Mouse (Mus musculus): ENCODE measurements around the gene Calhm5. TPM values are rescaled to one million over a fixed set of nuclear protein-coding genes. Genes with fewer than 3 reads are reported as not detected.
A peak's percentile ranks its signal among the peaks of the same experiment; 100 is the strongest.

Gene Calhm5
- polyA plus RNA-seq, 1 experiment from 2014 or later = 0.30 TPM

DNA sequence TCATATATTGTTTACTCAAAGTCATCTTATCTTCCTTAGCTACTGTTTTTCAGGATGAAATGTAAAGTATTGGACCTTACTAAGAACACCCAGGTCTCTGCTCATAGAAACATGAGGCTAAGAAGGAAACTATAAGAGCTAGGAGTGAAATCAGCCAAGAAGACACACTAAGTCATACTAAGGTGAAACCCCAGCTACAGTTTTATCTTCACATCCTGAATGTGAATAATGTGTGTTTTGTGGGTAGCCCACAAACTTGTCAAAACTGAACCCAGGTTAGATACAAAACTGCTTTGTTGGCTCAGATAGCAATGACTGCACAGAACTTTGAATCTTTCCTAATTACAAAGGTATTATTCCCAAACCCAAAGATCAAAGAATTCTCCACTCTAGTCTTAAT lies 21.5 kb upstream of the Calhm5 start:
- no peaks in the 10 kb centered on the region for H3K4me1 ChIP-seq (ENCODE audit: control insufficient read depth, insufficient read depth, low read length)
- no peaks in the 10 kb centered on the region for H3K27me3 ChIP-seq (ENCODE audit: control insufficient read depth, insufficient read depth, low read length)
- no peak overlapping the region for H3K9ac ChIP-seq (ENCODE audit: low read depth, low read length)
- H3K4me2 ChIP-seq (replicated peaks; ENCODE audit: low read depth, low read length) = no peak overlapping the region
- H3K4me3 ChIP-seq (ENCODE audit: low read length) = no peak overlapping the region
- no peaks in the 10 kb centered on the region for H3K36me3 ChIP-seq (ENCODE audit: control insufficient read depth, insufficient read depth, low read length)
- H3K9me3 ChIP-seq (ENCODE audit: control insufficient read depth, low read length) = no peaks in the 10 kb centered on the region
- ATAC-seq (ENCODE audit: low FRiP score, low TSS enrichment) = no peak
- H3K27ac ChIP-seq (ENCODE audit: low read depth, low read length) = no peak overlapping the region

- no peaks in the 10 kb centered on the region for H3K4me1 ChIP-seq (ENCODE audit: control insufficient read depth, insufficient read depth, low read length)
- H3K9ac ChIP-seq (ENCODE audit: low read depth, low read length) = no peak overlapping the region
- H3K27ac ChIP-seq (ENCODE audit: low read depth, low read length) = no peak overlapping the region
- H3K9me3 ChIP-seq (ENCODE audit: control insufficient read depth, low read length) = no peaks in the 10 kb centered on the region
- no peak overlapping the region for H3K4me3 ChIP-seq (ENCODE audit: low read length)
- 53% methylated on average over 3 of the region's 3 CpGs for WGBS
- H3K4me2 ChIP-seq (replicated peaks; ENCODE audit: low read depth, low read length) = no peak overlapping the region
- no peaks in the 10 kb centered on the region for H3K27me3 ChIP-seq (ENCODE audit: control insufficient read depth, insufficient read depth, low read length)
- H3K36me3 ChIP-seq (ENCODE audit: control insufficient read depth, insufficient read depth, low read length) = no peaks in the 10 kb centered on the region
- ATAC-seq (ENCODE audit: low FRiP score, low TSS enrichment) = no peak
Measured at GRCm38 (mm10) chr10:34117131-34117530, 20.8 kb upstream of the Calhm5 start.

DNA sequence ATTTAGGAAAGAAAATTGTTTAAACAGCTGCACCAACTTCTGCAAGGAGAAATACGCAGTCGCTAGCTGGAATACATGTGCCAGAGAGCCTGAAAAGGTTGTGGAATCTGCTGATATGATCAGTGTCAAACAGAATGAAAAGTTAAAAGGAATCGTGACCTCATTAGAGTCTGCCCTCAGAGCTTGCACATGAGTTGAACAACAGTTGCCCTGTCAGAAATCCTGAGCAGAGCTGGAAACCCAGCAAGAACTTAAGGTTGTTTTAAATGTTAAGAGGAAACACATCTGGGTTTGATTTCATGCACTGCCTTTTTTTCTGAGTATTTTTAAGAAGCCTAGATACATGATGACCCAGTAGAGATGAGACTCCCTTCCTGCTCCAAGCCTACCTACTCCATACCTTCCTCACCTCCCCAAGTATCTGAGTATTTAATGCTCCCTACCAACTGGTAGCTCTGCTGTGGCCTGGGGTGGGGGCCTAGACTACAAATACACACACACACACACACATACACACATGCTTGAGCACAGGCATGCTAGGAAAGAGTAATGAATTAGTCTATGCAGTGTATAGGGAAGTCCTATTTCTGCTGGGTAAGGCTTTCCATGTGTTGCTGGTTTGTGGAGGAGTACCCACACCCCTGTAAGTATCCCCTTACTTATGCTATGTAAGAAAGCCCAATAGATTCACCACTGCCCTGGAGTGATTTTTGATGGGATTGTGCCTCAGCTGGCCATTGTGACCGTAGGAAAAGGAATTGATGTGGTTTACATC lies 15.8 kb upstream of the Calhm5 start:
- no peaks in the 10 kb centered on the region for H3K9me3 ChIP-seq (ENCODE audit: control insufficient read depth, low read length)
- 62% methylated on average over 4 of the region's 4 CpGs for WGBS
- no peak for ATAC-seq (ENCODE audit: low FRiP score, low TSS enrichment)
- no peak overlapping the region for H3K9ac ChIP-seq (ENCODE audit: low read depth, low read length)
- H3K27me3 ChIP-seq (ENCODE audit: control insufficient read depth, insufficient read depth, low read length) = no peaks in the 10 kb centered on the region
- no peaks in the 10 kb centered on the region for H3K4me1 ChIP-seq (ENCODE audit: control insufficient read depth, insufficient read depth, low read length)
- H3K36me3 ChIP-seq (ENCODE audit: control insufficient read depth, insufficient read depth, low read length) = no peaks in the 10 kb centered on the region
- H3K4me3 ChIP-seq (ENCODE audit: low read length) = no peak overlapping the region
- H3K27ac ChIP-seq (ENCODE audit: low read depth, low read length) = no peak overlapping the region
- H3K4me2 ChIP-seq (replicated peaks; ENCODE audit: low read depth, low read length) = no peak overlapping the region

GRCm38 (mm10) chr10:34110863-34111465 lies 14.6 kb upstream of the Calhm5 start:
- Histone ChIP-seq H3K4me3 (ENCODE audit: low read length) (no peak overlapping the region), H3K9ac (ENCODE audit: low read depth, low read length) (no peak overlapping the region), H3K4me1 (ENCODE audit: control insufficient read depth, insufficient read depth, low read length) (no peaks in the 10 kb centered on the region), H3K4me2 (replicated peaks; ENCODE audit: low read depth, low read length) (no peak overlapping the region), H3K27ac (ENCODE audit: low read depth, low read length) (no peak overlapping the region), H3K27me3 (ENCODE audit: control insufficient read depth, insufficient read depth, low read length) (no peaks in the 10 kb centered on the region), H3K9me3 (ENCODE audit: control insufficient read depth, low read length) (no peaks in the 10 kb centered on the region), H3K36me3 (ENCODE audit: control insufficient read depth, insufficient read depth, low read length) (no peaks in the 10 kb centered on the region)
- 87% methylated on average over 13 of the region's 13 CpGs for WGBS
- no peak for ATAC-seq (ENCODE audit: low FRiP score, low TSS enrichment)

DNA sequence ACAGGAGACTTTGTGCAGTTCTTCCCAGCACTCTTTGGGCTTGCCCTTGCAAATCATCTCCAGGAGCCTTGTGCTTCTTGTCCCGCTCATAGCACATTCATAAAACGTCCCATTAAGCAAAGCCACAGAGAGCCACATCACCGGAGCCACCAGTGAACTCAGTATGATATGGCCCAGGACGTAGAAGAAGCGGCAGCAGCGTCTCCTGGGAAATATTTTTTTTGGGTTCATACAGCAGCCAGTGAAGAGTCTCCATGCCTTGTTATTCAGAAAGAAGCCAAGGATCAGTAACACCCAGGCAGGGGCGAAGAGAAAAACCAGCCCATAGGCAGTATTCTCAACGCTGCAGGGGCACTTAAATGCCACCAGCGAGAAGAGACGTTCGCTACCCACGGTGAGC lies 355 bp downstream of the Calhm5 start:
- Histone ChIP-seq H3K27me3 (ENCODE audit: control insufficient read depth, insufficient read depth, low read length) (no peaks in the 10 kb centered on the region), H3K36me3 (ENCODE audit: control insufficient read depth, insufficient read depth, low read length) (no peaks in the 10 kb centered on the region), H3K27ac (ENCODE audit: low read depth, low read length) (no peak overlapping the region), H3K4me3 (ENCODE audit: low read length) (peak overlapping the region; percentile 18; the same call in 1 of the 2 replicates), H3K9ac (ENCODE audit: low read depth, low read length) (no peak overlapping the region), H3K9me3 (ENCODE audit: control insufficient read depth, low read length) (no peaks in the 10 kb centered on the region), H3K4me2 (replicated peaks; ENCODE audit: low read depth, low read length) (peak overlapping the region; percentile 31), H3K4me1 (ENCODE audit: control insufficient read depth, insufficient read depth, low read length) (no peaks in the 10 kb centered on the region)
- peak; percentile 24; the same call in 1 of the 2 replicates for ATAC-seq (ENCODE audit: low FRiP score, low TSS enrichment)
- 53% methylated on average over 12 of the region's 12 CpGs for WGBS

DNA sequence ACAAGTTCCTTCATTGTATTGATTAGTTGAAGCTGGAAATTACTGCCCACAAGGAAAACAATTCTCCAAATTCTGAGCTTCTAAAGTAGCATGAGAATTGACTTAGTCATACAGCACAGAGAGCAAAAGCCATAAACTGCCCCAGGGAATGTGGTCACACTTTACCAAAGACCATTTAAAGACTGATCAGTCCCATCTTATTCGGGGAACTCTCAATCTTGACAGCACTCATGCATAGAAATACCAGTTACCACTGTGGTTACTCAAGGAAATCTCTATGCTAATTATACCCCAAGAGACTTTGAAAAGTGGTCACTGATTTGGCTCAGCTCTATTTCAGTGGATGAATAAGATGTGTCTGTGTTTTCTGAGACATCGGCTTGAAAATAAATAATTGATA lies 1.2 kb downstream of the Calhm5 start:
- 65% methylated on average over 2 of the region's 2 CpGs for WGBS

GRCm38 (mm10) chr10:34091888-34092287 lies 4.4 kb downstream of the Calhm5 start:
- Histone ChIP-seq H3K36me3 (ENCODE audit: control insufficient read depth, insufficient read depth, low read length) (no peaks in the 10 kb centered on the region), H3K9me3 (ENCODE audit: control insufficient read depth, low read length) (no peaks in the 10 kb centered on the region), H3K4me1 (ENCODE audit: control insufficient read depth, insufficient read depth, low read length) (no peaks in the 10 kb centered on the region), H3K27me3 (ENCODE audit: control insufficient read depth, insufficient read depth, low read length) (no peaks in the 10 kb centered on the region), H3K4me2 (replicated peaks; ENCODE audit: low read depth, low read length) (no peak overlapping the region), H3K4me3 (ENCODE audit: low read length) (no peak overlapping the region), H3K27ac (ENCODE audit: low read depth, low read length) (no peak overlapping the region), H3K9ac (ENCODE audit: low read depth, low read length) (no peak overlapping the region)
- 83% methylated on average over 5 of the region's 5 CpGs for WGBS
- no peak for ATAC-seq (ENCODE audit: low FRiP score, low TSS enrichment)

More for the DNA sequence above, 1.2 kb downstream of the Calhm5 start:
- H3K4me1 ChIP-seq (ENCODE audit: control insufficient read depth, insufficient read depth, low read length) = no peaks in the 10 kb centered on the region
- no peak overlapping the region for H3K4me2 ChIP-seq (replicated peaks; ENCODE audit: low read depth, low read length)
- H3K9ac ChIP-seq (ENCODE audit: low read depth, low read length) = no peak overlapping the region
- H3K4me3 ChIP-seq (ENCODE audit: low read length) = no peak overlapping the region
- H3K27me3 ChIP-seq (ENCODE audit: control insufficient read depth, insufficient read depth, low read length) = no peaks in the 10 kb centered on the region
- no peak overlapping the region for H3K27ac ChIP-seq (ENCODE audit: low read depth, low read length)
- no peaks in the 10 kb centered on the region for H3K36me3 ChIP-seq (ENCODE audit: control insufficient read depth, insufficient read depth, low read length)
- H3K9me3 ChIP-seq (ENCODE audit: control insufficient read depth, low read length) = no peaks in the 10 kb centered on the region
- ATAC-seq (ENCODE audit: low FRiP score, low TSS enrichment) = no peak

- Histone ChIP-seq H3K27me3 (ENCODE audit: control insufficient read depth, insufficient read depth, low read length) (no peaks in the 10 kb centered on the region), H3K9ac (ENCODE audit: low read depth, low read length) (no peak overlapping the region), H3K4me1 (ENCODE audit: control insufficient read depth, insufficient read depth, low read length) (no peaks in the 10 kb centered on the region), H3K4me2 (replicated peaks; ENCODE audit: low read depth, low read length) (no peak overlapping the region), H3K27ac (ENCODE audit: low read depth, low read length) (no peak overlapping the region), H3K36me3 (ENCODE audit: control insufficient read depth, insufficient read depth, low read length) (no peaks in the 10 kb centered on the region), H3K4me3 (ENCODE audit: low read length) (no peak overlapping the region), H3K9me3 (ENCODE audit: control insufficient read depth, low read length) (no peaks in the 10 kb centered on the region)
- ATAC-seq (ENCODE audit: low FRiP score, low TSS enrichment) = no peak
- WGBS = 90% methylated on average over 1 of the region's 1 CpGs
Measured at GRCm38 (mm10) chr10:34090481-34090880, 5.8 kb downstream of the Calhm5 start.

DNA sequence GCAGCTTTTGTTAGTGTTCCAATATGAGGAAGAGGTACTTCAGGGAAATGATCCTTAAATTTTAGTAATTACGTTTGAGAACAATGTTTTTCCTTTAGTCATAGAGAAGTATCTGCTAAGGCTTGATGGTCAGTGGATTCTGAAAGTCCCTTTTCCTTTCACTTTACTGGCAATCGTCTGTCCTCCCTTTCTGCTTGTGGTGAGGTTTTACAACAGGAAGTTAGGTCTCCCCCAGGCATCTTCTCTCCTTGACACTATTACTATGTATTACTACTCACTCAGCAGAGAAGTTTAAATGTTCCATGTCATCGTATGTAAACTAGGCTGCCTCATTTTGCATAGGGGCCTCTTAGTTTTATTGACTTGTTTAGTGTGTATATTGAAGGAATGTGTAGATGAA lies 6.8 kb downstream of the Calhm5 start:
- H3K4me2 ChIP-seq (replicated peaks; ENCODE audit: low read depth, low read length) = no peak overlapping the region
- 63% methylated on average over 3 of the region's 3 CpGs for WGBS
- ATAC-seq (ENCODE audit: low FRiP score, low TSS enrichment) = no peak

More for the DNA sequence above, 6.8 kb downstream of the Calhm5 start:
- no peaks in the 10 kb centered on the region for H3K4me1 ChIP-seq (ENCODE audit: control insufficient read depth, insufficient read depth, low read length)
- no peak overlapping the region for H3K9ac ChIP-seq (ENCODE audit: low read depth, low read length)
- no peak overlapping the region for H3K4me3 ChIP-seq (ENCODE audit: low read length)
- no peak overlapping the region for H3K27ac ChIP-seq (ENCODE audit: low read depth, low read length)
- no peaks in the 10 kb centered on the region for H3K27me3 ChIP-seq (ENCODE audit: control insufficient read depth, insufficient read depth, low read length)
- no peaks in the 10 kb centered on the region for H3K9me3 ChIP-seq (ENCODE audit: control insufficient read depth, low read length)
- no peaks in the 10 kb centered on the region for H3K36me3 ChIP-seq (ENCODE audit: control insufficient read depth, insufficient read depth, low read length)
